Mouse (Mus musculus) erythroid progenitor cell, adult 5-6 weeks (primary cell): Measurements from ENCODE around the gene Acap3. TPM values are rescaled to one million over a fixed set of nuclear protein-coding genes. Genes with fewer than 3 reads are reported as not detected.

Source experiments
- ATAC-seq: replicated peaks from 2 replicates; pipeline ENCODE4 v1.8.0; 2016; ENCODE audit warnings: moderate number of reproducible peaks, mild to moderate bottlenecking, moderate TSS enrichment, inconsistent platforms; ENCODE audit not compliant: poor library complexity, low FRiP score, severe bottlenecking
- total RNA-seq, 2 experiments: library from RNA; stranded (forward) in 1 of 2; stranded (reverse) in 1 of 2; fragments of 150-400 nt in 1 of 2; fragments of 186-747, 209-891 nt in 1 of 2; gene quantifications; 2 replicates each; pipeline versions ENCODE4 v1.2.3 to v1.2.4; 2015 to 2017; ENCODE audit warnings: low replicate concordance in 2 of 2

Acap3 gene
- total RNA-seq, 2 experiments from 2014 or later: 30.2 to 31.5 TPM

GRCm38 (mm10) chr4:155907003-155907402, 15.4 kb downstream of the Acap3 start:
- no peak for ATAC-seq

GRCm38 (mm10) chr4:155908281-155908680, 16.7 kb downstream of the Acap3 start:
- no peak for ATAC-seq

GRCm38 (mm10) chr4:155908751-155909150, 17.1 kb downstream of the Acap3 start:
- no peak for ATAC-seq

GRCm38 (mm10) chr4:155932031-155932430, 40.4 kb downstream of the Acap3 start:
- no peak for ATAC-seq

GRCm38 (mm10) chr4:155943049-155943452, 51.4 kb downstream of the Acap3 start:
- ATAC-seq: peak; percentile 20

GRCm38 (mm10) chr4:155943534-155944249, 52.1 kb downstream of the Acap3 start, which contains the start of gene Ube2j2:
TSS of gene Ube2j2 (plus strand) at chr4:155943831.
- peak; percentile 98 for ATAC-seq

GRCm38 (mm10) chr4:155944271-155944670, 52.6 kb downstream of the Acap3 start:
- no peak for ATAC-seq

GRCm38 (mm10) chr4:155947094-155947493, 55.5 kb downstream of the Acap3 start:
- no peak for ATAC-seq

- no peak for ATAC-seq
These were observed 63.9 kb downstream of the Acap3 start for GRCm38 (mm10) chr4:155955491-155955890.

Other genes starting within 250 kb of the Acap3 start
- gene Gm10563, start 246.4 kb upstream of the Acap3 start, total RNA-seq (2015; ENCODE audit: low replicate concordance): not detected in 2 replicates
- gene Gm10563, start 246.4 kb upstream of the Acap3 start, total RNA-seq (2017; ENCODE audit: low replicate concordance): not detected in 2 replicates
- gene Mmp23, start 238.4 kb upstream of the Acap3 start, total RNA-seq (2015; ENCODE audit: low replicate concordance): not detected in 2 replicates
- not detected in 2 replicates for gene Mmp23, start 238.4 kb upstream of the Acap3 start, total RNA-seq (2017; ENCODE audit: low replicate concordance)
- 0.84 and 2.9 TPM in 2 replicates for gene Mib2, start 222.6 kb upstream of the Acap3 start, total RNA-seq (2015; ENCODE audit: low replicate concordance)
- 3.2 and 6.6 TPM in 2 replicates for gene Mib2, start 222.6 kb upstream of the Acap3 start, total RNA-seq (2017; ENCODE audit: low replicate concordance)
- not detected in 2 replicates for gene Fndc10, start 197.5 kb upstream of the Acap3 start, total RNA-seq (2015; ENCODE audit: low replicate concordance)
- gene Fndc10, start 197.5 kb upstream of the Acap3 start, total RNA-seq (2017; ENCODE audit: low replicate concordance): not detected in 2 replicates
- 44.9 and 65.6 TPM in 2 replicates for gene Ssu72, start 187.0 kb upstream of the Acap3 start, total RNA-seq (2015; ENCODE audit: low replicate concordance)
- 37.0 and 57.2 TPM in 2 replicates for gene Ssu72, start 187.0 kb upstream of the Acap3 start, total RNA-seq (2017; ENCODE audit: low replicate concordance)
- not detected in 2 replicates for gene Tmem240, start 157.0 kb upstream of the Acap3 start, total RNA-seq (2015; ENCODE audit: low replicate concordance)
- gene Tmem240, start 157.0 kb upstream of the Acap3 start, total RNA-seq (2017; ENCODE audit: low replicate concordance): not detected in 2 replicates
- gene Atad3a, start 130.7 kb upstream of the Acap3 start, total RNA-seq (2015; ENCODE audit: low replicate concordance): 0.84 and 35.3 TPM in 2 replicates
- gene Atad3a, start 130.7 kb upstream of the Acap3 start, total RNA-seq (2017; ENCODE audit: low replicate concordance): 3.3 and 5.1 TPM in 2 replicates
- gene Vwa1, start 117.1 kb upstream of the Acap3 start, total RNA-seq (2015; ENCODE audit: low replicate concordance): not detected in 2 replicates
- gene Vwa1, start 117.1 kb upstream of the Acap3 start, total RNA-seq (2017; ENCODE audit: low replicate concordance): 0.68 TPM in 1 of 2 replicates, not detected in the other
- 0.42 and 1.1 TPM in 2 replicates for gene Tmem88b, start 105.9 kb upstream of the Acap3 start, total RNA-seq (2015; ENCODE audit: low replicate concordance)
- 0.83 and 1.3 TPM in 2 replicates for gene Tmem88b, start 105.9 kb upstream of the Acap3 start, total RNA-seq (2017; ENCODE audit: low replicate concordance)
- gene Ankrd65, start 101.4 kb upstream of the Acap3 start, total RNA-seq (2015; ENCODE audit: low replicate concordance): not detected in 2 replicates
- gene Ankrd65, start 101.4 kb upstream of the Acap3 start, total RNA-seq (2017; ENCODE audit: low replicate concordance): 1.0 and 9.8 TPM in 2 replicates
- gene Mrpl20, start 88.9 kb upstream of the Acap3 start, total RNA-seq (2015; ENCODE audit: low replicate concordance): 127 and 129 TPM in 2 replicates
- gene Mrpl20, start 88.9 kb upstream of the Acap3 start, total RNA-seq (2017; ENCODE audit: low replicate concordance): 30.7 and 31.2 TPM in 2 replicates
- gene Ccnl2, start 79.3 kb upstream of the Acap3 start, total RNA-seq (2015; ENCODE audit: low replicate concordance): 258 and 265 TPM in 2 replicates
- gene Ccnl2, start 79.3 kb upstream of the Acap3 start, total RNA-seq (2017; ENCODE audit: low replicate concordance): 262 and 283 TPM in 2 replicates
- 47.2 and 63.7 TPM in 2 replicates for gene Aurkaip1, start 60.5 kb upstream of the Acap3 start, total RNA-seq (2015; ENCODE audit: low replicate concordance)
- gene Aurkaip1, start 60.5 kb upstream of the Acap3 start, total RNA-seq (2017; ENCODE audit: low replicate concordance): 69.4 and 71.4 TPM in 2 replicates
- gene Mxra8, start 52.1 kb upstream of the Acap3 start, total RNA-seq (2015; ENCODE audit: low replicate concordance): not detected in 2 replicates
- gene Mxra8, start 52.1 kb upstream of the Acap3 start, total RNA-seq (2017; ENCODE audit: low replicate concordance): not detected in 2 replicates
- 20.9 and 26.0 TPM in 2 replicates for gene Dvl1, start 44.4 kb upstream of the Acap3 start, total RNA-seq (2015; ENCODE audit: low replicate concordance)
- gene Dvl1, start 44.4 kb upstream of the Acap3 start, total RNA-seq (2017; ENCODE audit: low replicate concordance): 19.5 and 22.4 TPM in 2 replicates
- gene Tas1r3, start 28.5 kb upstream of the Acap3 start, total RNA-seq (2015; ENCODE audit: low replicate concordance): 0.84 and 1.1 TPM in 2 replicates
- gene Tas1r3, start 28.5 kb upstream of the Acap3 start, total RNA-seq (2017; ENCODE audit: low replicate concordance): 0.26 and 2.3 TPM in 2 replicates
- gene Cptp, start 22.4 kb upstream of the Acap3 start, total RNA-seq (2015; ENCODE audit: low replicate concordance): 3.4 and 9.4 TPM in 2 replicates
- 5.6 and 12.6 TPM in 2 replicates for gene Cptp, start 22.4 kb upstream of the Acap3 start, total RNA-seq (2017; ENCODE audit: low replicate concordance)
- gene Ints11, start 22.3 kb upstream of the Acap3 start, total RNA-seq (2015; ENCODE audit: low replicate concordance): 14.7 and 28.8 TPM in 2 replicates
- 7.9 and 33.2 TPM in 2 replicates for gene Ints11, start 22.3 kb upstream of the Acap3 start, total RNA-seq (2017; ENCODE audit: low replicate concordance)
- gene Pusl1, start within 50 bp of the Acap3 start, total RNA-seq (2015; ENCODE audit: low replicate concordance): 2.2 and 5.4 TPM in 2 replicates
- gene Pusl1, start within 50 bp of the Acap3 start, total RNA-seq (2017; ENCODE audit: low replicate concordance): 4.6 and 9.8 TPM in 2 replicates
- 19.1 and 47.8 TPM in 2 replicates for gene Ube2j2, start 52.0 kb downstream of the Acap3 start, total RNA-seq (2015; ENCODE audit: low replicate concordance)
- 53.7 and 91.5 TPM in 2 replicates for gene Ube2j2, start 52.0 kb downstream of the Acap3 start, total RNA-seq (2017; ENCODE audit: low replicate concordance)
- 132 and 160 TPM in 2 replicates for gene C1qtnf12, start 70.5 kb downstream of the Acap3 start, total RNA-seq (2015; ENCODE audit: low replicate concordance)
- 31.2 and 41.1 TPM in 2 replicates for gene C1qtnf12, start 70.5 kb downstream of the Acap3 start, total RNA-seq (2017; ENCODE audit: low replicate concordance)
- 1.3 and 5.8 TPM in 2 replicates for gene B3galt6, start 100.8 kb downstream of the Acap3 start, total RNA-seq (2015; ENCODE audit: low replicate concordance)
- gene B3galt6, start 100.8 kb downstream of the Acap3 start, total RNA-seq (2017; ENCODE audit: low replicate concordance): 2.3 TPM in 2 replicates
- 31.4 and 59.1 TPM in 2 replicates for gene Sdf4, start 101.0 kb downstream of the Acap3 start, total RNA-seq (2015; ENCODE audit: low replicate concordance)
- gene Sdf4, start 101.0 kb downstream of the Acap3 start, total RNA-seq (2017; ENCODE audit: low replicate concordance): 92.1 and 127 TPM in 2 replicates
- 3.4 TPM in 1 of 2 replicates, not detected in the other for gene Tnfrsf4, start 122.0 kb downstream of the Acap3 start, total RNA-seq (2015; ENCODE audit: low replicate concordance)
- gene Tnfrsf4, start 122.0 kb downstream of the Acap3 start, total RNA-seq (2017; ENCODE audit: low replicate concordance): 0.61 and 8.2 TPM in 2 replicates
- gene Tnfrsf18, start 134.3 kb downstream of the Acap3 start, total RNA-seq (2015; ENCODE audit: low replicate concordance): 2.9 and 26.7 TPM in 2 replicates
- 1.5 and 3.5 TPM in 2 replicates for gene Tnfrsf18, start 134.3 kb downstream of the Acap3 start, total RNA-seq (2017; ENCODE audit: low replicate concordance)
- not detected in 2 replicates for gene Ttll10, start 167.6 kb downstream of the Acap3 start, total RNA-seq (2015; ENCODE audit: low replicate concordance)
- not detected in 2 replicates for gene Ttll10, start 167.6 kb downstream of the Acap3 start, total RNA-seq (2017; ENCODE audit: low replicate concordance)
- 28.5 and 48.7 TPM in 2 replicates for gene 9430015G10Rik, start 218.2 kb downstream of the Acap3 start, total RNA-seq (2015; ENCODE audit: low replicate concordance)
- gene 9430015G10Rik, start 218.2 kb downstream of the Acap3 start, total RNA-seq (2017; ENCODE audit: low replicate concordance): 52.1 and 58.6 TPM in 2 replicates
- 0.84 TPM in 1 of 2 replicates, not detected in the other for gene Rnf223, start 238.7 kb downstream of the Acap3 start, total RNA-seq (2015; ENCODE audit: low replicate concordance)
- gene Rnf223, start 238.7 kb downstream of the Acap3 start, total RNA-seq (2017; ENCODE audit: low replicate concordance): 0.30 and 0.90 TPM in 2 replicates